Mouse (Mus musculus) bone marrow, adult 2 months (tissue): ENCODE results near the gene Gm14403.
"Not testable (repeated sequence)": the region's sequence is repeated elsewhere in the genome, so short reads cannot be mapped to it uniquely, and the experiment has no call there.

Experiments used
- CTCF ChIP-seq: fragments of 200-500 bp; IDR thresholded peaks from 2 replicates; pipeline ENCODE4 v1.5.1; 2011; ENCODE audit warnings: low read length, control low read depth; ENCODE audit not compliant: control insufficient read depth, insufficient read depth
- POLR2A ChIP-seq: fragments of 200-500 bp; IDR thresholded peaks from 2 replicates; pipeline ENCODE4 v1.6.1; 2011; ENCODE audit warnings: low read depth, mild to moderate bottlenecking, control low read depth, low read length, borderline replicate concordance; ENCODE audit not compliant: control insufficient read depth

DNA sequence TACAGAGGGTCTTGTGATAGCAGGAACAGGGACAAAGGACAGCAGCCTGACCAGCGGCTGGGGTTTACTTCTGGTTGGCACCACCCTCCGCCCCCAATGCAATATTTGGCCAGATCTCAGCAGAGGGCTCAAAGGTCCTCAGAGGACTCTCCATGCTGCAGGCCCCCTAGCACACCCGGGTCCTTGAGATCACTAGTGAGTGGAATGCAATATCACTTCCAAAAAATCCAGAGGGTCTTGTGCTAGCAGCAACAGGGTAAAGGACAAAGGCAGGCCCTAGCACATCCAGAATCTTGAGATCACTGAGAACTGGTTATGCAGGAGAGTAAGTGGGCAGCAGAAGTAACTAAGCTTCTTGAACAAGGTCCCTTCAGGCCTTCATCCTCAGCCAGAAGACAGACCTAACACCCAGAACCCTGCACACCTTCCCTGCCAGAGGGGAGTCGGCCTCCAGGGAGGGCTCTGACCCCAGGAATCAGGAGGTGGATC lies 16.0 kb downstream of the Gm14403 start:
- not testable (repeated sequence) for TF ChIP-seq POLR2A, CTCF
